Mouse (Mus musculus) liver, adult 2 months (tissue): ENCODE results near the gene Ms4a15.

Experiments used
- CTCF ChIP-seq: fragments of 200-500 bp; IDR thresholded peaks from 2 replicates; pipeline ENCODE4 v1.5.1; 2011; ENCODE audit warnings: low read depth, low read length, control low read depth
- POLR2A ChIP-seq: fragments of 200-500 bp; IDR thresholded peaks from 2 replicates; pipeline ENCODE4 v1.6.1; 2011; ENCODE audit warnings: low read length, control low read depth; ENCODE audit not compliant: insufficient read depth; ENCODE audit errors: extremely low read depth

DNA sequence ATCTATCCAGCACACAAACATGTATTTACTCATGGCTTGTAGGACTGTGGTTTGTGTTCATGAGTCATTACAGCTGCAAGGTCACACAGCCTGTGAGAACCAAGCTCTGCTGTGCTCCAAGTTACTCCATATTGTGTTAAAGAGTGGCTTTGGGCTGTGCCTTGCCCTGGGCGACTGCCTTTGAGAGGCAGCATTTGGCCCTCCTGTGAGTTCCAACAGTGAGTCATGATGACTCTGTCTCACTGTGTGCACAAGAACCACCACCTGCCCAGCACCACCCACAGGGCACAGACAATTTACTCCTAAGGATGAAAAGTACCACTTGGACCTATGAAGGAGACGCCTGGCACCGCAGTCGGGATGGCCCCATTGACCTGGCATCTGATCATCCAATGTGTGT, 7.2 kb downstream of the Ms4a15 start:
- TF ChIP-seq CTCF (no peak), POLR2A (no peak)
